ENCODE assay signal across 8 mouse cellular contexts in the genomic region with DNA sequence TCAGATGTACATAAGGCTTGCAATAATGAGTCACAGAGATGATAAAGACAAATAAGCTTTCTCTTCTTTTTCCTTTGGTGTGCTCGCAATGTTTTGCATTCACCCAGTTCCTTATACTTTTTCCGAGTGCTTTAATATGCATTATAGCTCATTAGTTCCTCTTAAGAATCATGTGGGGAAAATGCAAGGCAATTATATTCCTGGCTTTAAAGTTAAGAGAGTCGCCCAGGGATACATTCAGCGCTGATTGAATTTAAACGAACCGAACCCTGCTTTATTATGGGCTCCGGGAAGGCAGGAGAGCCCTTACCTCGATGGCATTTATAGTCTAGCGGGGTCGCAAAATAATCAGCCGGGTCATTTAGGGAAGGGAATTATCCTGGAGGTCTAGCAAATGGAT. TPM values are rescaled to one million over a fixed set of nuclear protein-coding genes. Genes with fewer than 3 reads are reported as not detected.
DNase-seq lines count a peak whose midpoint lies in the region; ATAC-seq and TF ChIP-seq lines count a peak whose summit lies in the region.

No protein-coding gene starts in this region.

- peak overlapping the region; percentile 95 for H3K4me2 ChIP-seq in neural tube, embryonic 11.5 days (ENCODE audit: low read depth)
- H3K4me2 ChIP-seq in limb, embryonic 12.5 days: peak overlapping the region; percentile 98
- H3K4me2 ChIP-seq in stomach, embryonic 14.5 days (replicated peaks; ENCODE audit: low read depth, low read length): peak overlapping the region; percentile 97

- H3K9me3 ChIP-seq in neural tube, embryonic 11.5 days (ENCODE audit: control insufficient read depth, low read length): no peaks in the 10 kb centered on the region
- H3K9me3 ChIP-seq in limb, embryonic 12.5 days: no peaks in the 10 kb centered on the region
- no peaks in the 10 kb centered on the region for H3K9me3 ChIP-seq in stomach, embryonic 14.5 days (ENCODE audit: control insufficient read depth, low read depth, low read length)

- H3K27me3 ChIP-seq in cerebellum, adult 2 months (ENCODE audit: control insufficient read depth, insufficient read depth, low read length): no peaks in the 10 kb centered on the region
- H3K27me3 ChIP-seq in neural tube, embryonic 11.5 days (ENCODE audit: control insufficient read depth, insufficient read depth, low read length): no peaks in the 10 kb centered on the region
- H3K27me3 ChIP-seq in limb, embryonic 12.5 days: peaks cover 11% of the 10 kb centered on the region; the same call in 1 of the 2 replicates
- H3K27me3 ChIP-seq in stomach, embryonic 14.5 days (ENCODE audit: control insufficient read depth, insufficient read depth, low read length): no peaks in the 10 kb centered on the region

- H3K4me1 ChIP-seq in cerebellum, adult 2 months (ENCODE audit: control insufficient read depth, insufficient read depth, low read length): no peaks in the 10 kb centered on the region; the same call in 1 of the 2 replicates
- H3K4me1 ChIP-seq in neural tube, embryonic 11.5 days (ENCODE audit: control insufficient read depth, insufficient read depth, low read length): peaks cover 5% of the 10 kb centered on the region; the same call in 1 of the 2 replicates
- H3K4me1 ChIP-seq in limb, embryonic 12.5 days (replicated peaks): peaks cover 7% of the 10 kb centered on the region; the same call in 1 of the 2 replicates
- H3K4me1 ChIP-seq in stomach, embryonic 14.5 days (ENCODE audit: control insufficient read depth, insufficient read depth, low read length): peaks cover 7% of the 10 kb centered on the region

- DNase-seq in cerebellum, adult 2 months: no peak
- no peak for DNase-seq in cerebellum, postnatal 36 days
- no peak for DNase-seq in neural tube, embryonic 11.5 days (ENCODE audit: low spot score)
- no peak for DNase-seq in neural tube, embryonic 10.5 days (ENCODE audit: extremely low spot score, low spot score)
- DNase-seq in spleen, adult 12 weeks (ENCODE audit: low spot score): no peak
- no peak for DNase-seq in cerebellum, adult 11 months

- peak overlapping the region; percentile 58 for H3K4me3 ChIP-seq in cerebellum, adult 2 months (replicated peaks; ENCODE audit: insufficient read depth, low read depth, low read length)
- peak overlapping the region; percentile 46 for H3K4me3 ChIP-seq in neural tube, embryonic 11.5 days (ENCODE audit: low read depth, low read length)
- peak overlapping the region; percentile 52 for H3K4me3 ChIP-seq in limb, embryonic 12.5 days (replicated peaks)
- H3K4me3 ChIP-seq in stomach, embryonic 14.5 days (ENCODE audit: low read depth, low read length): peak overlapping the region; percentile 38

- 17% methylated on average over 11 of the region's 11 CpGs for WGBS in cerebellum, adult 2 months
- 16% methylated on average over 11 of the region's 11 CpGs for WGBS in neural tube, embryonic 11.5 days
- WGBS in limb, embryonic 12.5 days: 9% methylated on average over 11 of the region's 11 CpGs
- WGBS in stomach, embryonic 14.5 days: 21% methylated on average over 11 of the region's 11 CpGs

- TF ChIP-seq POLR2A in cerebellum, adult 2 months (IDR thresholded peaks at IDR 0.05; ENCODE audit: borderline replicate concordance, insufficient read depth, low read length): no peak

- peak overlapping the region; percentile 68 for H3K9ac ChIP-seq in neural tube, embryonic 11.5 days (ENCODE audit: low read length)
- H3K9ac ChIP-seq in limb, embryonic 12.5 days (replicated peaks): peak overlapping the region; percentile 58; the same call in 1 of the 2 replicates
- H3K9ac ChIP-seq in stomach, embryonic 14.5 days (replicated peaks; ENCODE audit: low read depth, low read length): peak overlapping the region; percentile 43; the same call in 1 of the 2 replicates

- no peaks in the 10 kb centered on the region for H3K36me3 ChIP-seq in neural tube, embryonic 11.5 days (ENCODE audit: control insufficient read depth, insufficient read depth, low read length)
- no peaks in the 10 kb centered on the region for H3K36me3 ChIP-seq in limb, embryonic 12.5 days
- H3K36me3 ChIP-seq in stomach, embryonic 14.5 days (ENCODE audit: control insufficient read depth, insufficient read depth, low read length): no peaks in the 10 kb centered on the region

- no peak for ATAC-seq in neural tube, embryonic 11.5 days (ENCODE audit: insufficient read depth, low FRiP score, low TSS enrichment)
- ATAC-seq in limb, embryonic 12.5 days (ENCODE audit: insufficient number of reproducible peaks, insufficient read depth, low FRiP score, low TSS enrichment, low read depth): no peak
- ATAC-seq in stomach, embryonic 14.5 days (ENCODE audit: insufficient number of reproducible peaks, insufficient read depth, low FRiP score, low read depth): no peak

- H3K27ac ChIP-seq in cerebellum, adult 2 months (ENCODE audit: insufficient read depth, low read length): peak overlapping the region; percentile 86
- H3K27ac ChIP-seq in neural tube, embryonic 11.5 days (ENCODE audit: low read depth, low read length): no peak overlapping the region
- no peak overlapping the region for H3K27ac ChIP-seq in limb, embryonic 12.5 days
- no peak overlapping the region for H3K27ac ChIP-seq in stomach, embryonic 14.5 days (ENCODE audit: low read length)

- no peak for TF ChIP-seq CTCF in cerebellum, adult 2 months (IDR thresholded peaks at IDR 0.05; ENCODE audit: borderline replicate concordance, insufficient read depth, low read depth, low read length)

RNA-seq across cellular contexts. Expression of gene Kbtbd12, which starts 10.8 kb away (rescaled TPM):
- polyA plus RNA-seq in cerebellum, adult 2 months (2012; rRNA removed): 0.13 and 0.25 TPM in 2 replicates
- not detected in 2 replicates for polyA plus RNA-seq in neural tube, embryonic 11.5 days (2014; fragmentation: Nextera tagmentation; extraction: Ambion mirVana)
- 0.31 TPM in 1 of 2 replicates, not detected in the other for polyA plus RNA-seq in limb, embryonic 12.5 days (2016; fragmentation: Nextera tagmentation; extraction: Ambion mirVana)
- not detected in 2 replicates for polyA plus RNA-seq in stomach, embryonic 14.5 days (2014; fragmentation: Nextera tagmentation; extraction: Ambion mirVana)
